Mouse (Mus musculus): ENCODE results near the gene Trap1. TPM values are rescaled to one million over a fixed set of nuclear protein-coding genes. Genes with fewer than 3 reads are reported as not detected.

The Trap1 gene
- polyA plus RNA-seq, 1 experiment from 2014 or later, result 61.2 TPM

DNA sequence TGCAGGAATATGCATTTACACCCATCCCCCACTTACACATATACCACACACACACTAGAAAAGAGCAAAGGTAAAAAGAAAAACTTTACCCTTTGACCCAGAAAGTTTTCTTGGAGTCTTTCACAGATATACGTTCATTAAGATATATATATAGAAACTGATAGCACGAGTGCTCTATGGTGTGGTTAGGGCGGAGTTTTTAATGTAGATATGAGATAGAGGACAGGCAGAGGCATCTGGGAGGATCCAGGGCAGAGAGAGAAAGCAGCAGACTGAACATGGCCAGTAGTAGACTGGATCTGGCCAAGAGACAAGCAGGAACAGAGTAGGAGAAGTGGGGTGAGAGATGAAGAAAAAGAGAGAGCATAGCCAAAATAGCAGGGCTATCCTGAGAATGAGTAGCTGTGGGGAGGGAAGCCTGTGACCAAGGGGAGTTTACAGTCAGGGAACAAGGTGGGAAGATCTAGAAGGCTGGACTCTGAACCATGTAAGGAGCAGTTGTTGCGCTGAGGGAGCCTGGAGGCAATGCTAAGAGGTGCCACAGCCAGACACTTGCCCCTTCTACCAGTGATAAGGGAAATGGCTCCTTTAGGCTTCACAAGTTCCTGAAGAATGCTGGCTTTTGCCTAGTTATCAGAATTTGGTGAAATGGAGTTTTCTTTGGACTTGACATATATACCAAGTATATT, 64.6 kb downstream of the Trap1 start:
- Histone ChIP-seq H3K9ac (replicated peaks) (peak overlapping the region; percentile 6; the same call in 1 of the 2 replicates), H3K4me3 (ENCODE audit: low read depth, low read length) (no peak overlapping the region), H3K27ac (ENCODE audit: low read depth) (0 out of 2 replicates have a peak overlapping the region, but pooled peaks have one; percentile 2), H3K4me1 (ENCODE audit: insufficient read depth) (peaks cover 5% of the 10 kb centered on the region; the same call in 1 of the 2 replicates), H3K4me2 (ENCODE audit: low read depth, low read length) (peak overlapping the region; percentile 4), H3K27me3 (ENCODE audit: insufficient read depth, low read length) (no peaks in the 10 kb centered on the region), H3K36me3 (replicated peaks; ENCODE audit: insufficient read depth, low read length) (no peaks in the 10 kb centered on the region), H3K9me3 (ENCODE audit: low read length) (no peaks in the 10 kb centered on the region)
- DNase-seq, result no peak
- TF ChIP-seq EP300 (IDR thresholded peaks at IDR 0.05; ENCODE audit: low read depth) (no peak), CTCF (IDR thresholded peaks at IDR 0.05; ENCODE audit: low read depth) (no peak)
- ATAC-seq, result peak; percentile 48; the same call in 1 of the 2 replicates
- WGBS (ENCODE audit: insufficient replicate concordance), result 43% methylated on average over 4 of the region's 4 CpGs

DNA sequence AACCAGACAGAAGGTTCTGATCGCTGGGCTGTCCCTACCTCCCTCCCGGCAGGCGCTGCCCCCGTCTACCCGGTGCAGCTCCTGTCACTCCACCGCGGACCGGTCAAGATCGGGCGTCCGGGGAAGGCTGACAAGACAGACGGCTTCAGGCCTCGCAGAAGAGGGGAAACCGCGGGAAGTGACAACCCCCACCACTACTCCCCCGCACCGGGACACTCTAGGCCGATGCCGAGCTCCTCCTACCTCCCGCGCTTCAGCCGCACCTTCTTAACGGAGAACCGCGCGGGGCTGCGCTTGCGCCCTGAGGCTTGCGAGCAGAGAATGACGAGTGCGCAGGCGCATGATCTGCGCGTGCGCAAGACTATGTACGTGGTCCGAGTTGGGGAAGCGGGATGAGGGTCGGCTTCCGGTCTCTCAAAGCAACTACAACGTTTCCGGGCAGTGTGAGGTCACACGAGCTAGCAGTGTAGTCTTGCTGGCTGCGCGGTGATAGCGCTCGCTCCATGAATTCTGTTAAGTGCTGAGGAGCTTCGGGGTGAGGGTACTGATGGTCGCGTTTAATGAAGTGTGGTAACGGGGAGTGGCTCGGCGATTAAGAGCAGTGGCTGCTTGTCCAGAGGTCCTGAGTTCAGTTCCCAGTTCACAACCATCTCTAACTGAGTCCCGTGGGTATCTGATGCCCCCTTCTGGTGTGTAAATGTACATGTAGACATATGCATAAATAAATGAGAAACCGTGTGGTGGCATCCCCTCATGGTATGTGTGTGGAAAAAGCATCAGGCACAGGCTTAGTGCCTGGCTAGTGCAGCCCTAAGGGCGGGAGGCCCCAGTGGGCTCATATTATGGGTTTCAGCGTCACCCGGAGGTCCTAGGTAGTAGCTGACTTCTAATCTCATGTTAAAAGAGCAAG, 73.9 kb downstream of the Trap1 start, which contains the start of gene Slx4:
Gene Slx4 (minus strand): TSS at position 282 of the 910 bp plus-strand sequence.
- H3K9ac ChIP-seq (replicated peaks), result peak within 1 kb of the TSS; percentile 87
- H3K4me3 ChIP-seq (ENCODE audit: low read depth, low read length), result peak within 1 kb of the TSS; percentile 90
- ATAC-seq, result peak; percentile 96
- peak; percentile 94 for DNase-seq
- H3K4me1 ChIP-seq (ENCODE audit: insufficient read depth), result peaks cover 17% of the 10 kb centered on the region
- H3K4me2 ChIP-seq (ENCODE audit: low read depth, low read length), result peak within 1 kb of the TSS; percentile 91
- 2% methylated on average over 58 of the region's 58 CpGs for WGBS (ENCODE audit: insufficient replicate concordance)
- H3K36me3 ChIP-seq (replicated peaks; ENCODE audit: insufficient read depth, low read length), result peaks cover 15% of the 10 kb centered on the region
- H3K27me3 ChIP-seq (ENCODE audit: insufficient read depth, low read length), result no peaks in the 10 kb centered on the region
- peak within 1 kb of the TSS; percentile 88 for H3K27ac ChIP-seq (ENCODE audit: low read depth)
- no peaks in the 10 kb centered on the region for H3K9me3 ChIP-seq (ENCODE audit: low read length)
- TF ChIP-seq CTCF (IDR thresholded peaks at IDR 0.05; ENCODE audit: low read depth) (peak; percentile 64), EP300 (IDR thresholded peaks at IDR 0.05; ENCODE audit: low read depth) (no peak)

Small RNA genes within 50 kb of the gene (microRNA-seq; reads per million reads assigned to microRNA genes)
- not detected for gene Gm23413

Other genes starting within 250 kb of the Trap1 start
- gene Olfr15, start 246.9 kb downstream of the Trap1 start, polyA plus RNA-seq (2015; fragmentation: Nextera tagmentation; extraction: Ambion mirVana), result not detected in 2 replicates
- 0.57 and 0.70 TPM in 2 replicates for gene Zfp174, start 230.6 kb downstream of the Trap1 start, polyA plus RNA-seq (2015; fragmentation: Nextera tagmentation; extraction: Ambion mirVana)
- 33.2 and 33.9 TPM in 2 replicates for gene Naa60, start 205.5 kb downstream of the Trap1 start, polyA plus RNA-seq (2015; fragmentation: Nextera tagmentation; extraction: Ambion mirVana)
- 1.8 and 2.7 TPM in 2 replicates for gene Zfp597, start 193.3 kb downstream of the Trap1 start, polyA plus RNA-seq (2015; fragmentation: Nextera tagmentation; extraction: Ambion mirVana)
- gene Gm20695, start 193.2 kb downstream of the Trap1 start, polyA plus RNA-seq (2015; fragmentation: Nextera tagmentation; extraction: Ambion mirVana), result 3.4 and 3.9 TPM in 2 replicates
- gene 1700037C18Rik, start 169.1 kb downstream of the Trap1 start, polyA plus RNA-seq (2015; fragmentation: Nextera tagmentation; extraction: Ambion mirVana), result 1.9 and 2.4 TPM in 2 replicates
- 6.6 and 6.9 TPM in 2 replicates for gene Cluap1, start 169.0 kb downstream of the Trap1 start, polyA plus RNA-seq (2015; fragmentation: Nextera tagmentation; extraction: Ambion mirVana)
- gene Nlrc3, start 101.2 kb downstream of the Trap1 start, polyA plus RNA-seq (2015; fragmentation: Nextera tagmentation; extraction: Ambion mirVana), result 0.29 and 0.31 TPM in 2 replicates
- 2.5 and 2.9 TPM in 2 replicates for gene Slx4, start 74.1 kb downstream of the Trap1 start, polyA plus RNA-seq (2015; fragmentation: Nextera tagmentation; extraction: Ambion mirVana)
- 0.18 and 0.43 TPM in 2 replicates for gene Dnase1, start 40.9 kb downstream of the Trap1 start, polyA plus RNA-seq (2015; fragmentation: Nextera tagmentation; extraction: Ambion mirVana)
- 8.7 and 8.9 TPM in 2 replicates for gene Crebbp, start 136.2 kb upstream of the Trap1 start, polyA plus RNA-seq (2015; fragmentation: Nextera tagmentation; extraction: Ambion mirVana)

Data from liver, postnatal 0 days (tissue).